Mouse (Mus musculus) heart, postnatal 14 days (tissue): Measurements from ENCODE around the gene Bnip1. TPM values are rescaled to one million over a fixed set of nuclear protein-coding genes. Genes with fewer than 3 reads are reported as not detected.

Experiments used
- DNase-seq, 2 experiments: peaks; one replicate each; pipeline ENCODE4 v3.0.0; 2021 to 2022
- intact Hi-C: fragments of 180-260 bp; cut with DNase I; formaldehyde crosslinking; loops from one replicate; pipeline ENCODE4 v1.15.1; 2025
- long read RNA-seq, 2 experiments: library from polyadenylated mRNA; stranded (forward); transcript quantifications; one replicate each; pipeline ENCODE4 v2.0.0; 2021
- total RNA-seq, 2 experiments: library from RNA; stranded (reverse); gene quantifications; 2 replicates each; pipeline ENCODE4 v1.2.3; 2021

Gene Bnip1
- total RNA-seq, result 10 to 100 TPM; 27.0 to 32.0 TPM
- long read RNA-seq, experiment 1, transcript Bnip1-201 (6 exons, 1,098 nt), result major isoform, 28 of 33 reads
- long read RNA-seq, experiment 1, partial matches to known transcripts, result 0 of 33 reads
- long read RNA-seq, experiment 1, other reads (novel, unspliced or antisense), result 1 of 33 reads
- long read RNA-seq, experiment 2, transcript Bnip1-201 (6 exons, 1,098 nt), result major isoform, 12 of 15 reads
- long read RNA-seq, experiment 2, partial matches to known transcripts, result 0 of 15 reads
- long read RNA-seq, experiment 2, other reads (novel, unspliced or antisense), result 0 of 15 reads

- intact Hi-C loops, result loop anchor here (5.0 kb wide), 1 partner anchor 119 kb away; the partner anchor contains the start of gene Atp6v0e
- DNase-seq, result peak; percentile 75 to 84
Observed at GRCm38 (mm10) chr17:26780750-26781571, at the start of gene Bnip1. TSS of gene Bnip1 (plus strand) at chr17:26781066.

- intact Hi-C loops, result no loop called here
- DNase-seq, result no peak
Observed at GRCm38 (mm10) chr17:26742581-26742980, 38.3 kb upstream of the Bnip1 start.

- intact Hi-C loops, result no loop called here
- DNase-seq, result no peak
Observed at GRCm38 (mm10) chr17:26743294-26743693, 37.6 kb upstream of the Bnip1 start.

DNA sequence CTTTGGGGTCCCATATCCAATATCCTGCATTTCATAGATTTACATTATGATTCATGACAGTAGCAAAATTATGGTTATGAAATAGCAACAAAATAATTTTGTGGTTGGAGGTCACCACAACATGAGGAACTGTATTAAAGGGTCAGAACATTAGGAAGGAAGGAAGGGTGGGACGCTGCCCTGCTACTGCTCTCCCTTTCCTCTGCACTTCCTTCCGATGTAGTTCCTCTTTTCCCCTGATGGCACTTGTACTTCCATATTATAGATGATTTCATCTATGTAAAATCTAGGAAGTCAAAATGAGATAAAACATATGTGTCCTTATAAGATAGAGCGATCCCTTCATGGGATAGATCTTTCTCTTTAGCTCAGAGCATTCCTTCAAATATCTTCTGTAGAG lies 30.9 kb upstream of the Bnip1 start:
- intact Hi-C loops, result no loop called here
- DNase-seq, result no peak

DNA sequence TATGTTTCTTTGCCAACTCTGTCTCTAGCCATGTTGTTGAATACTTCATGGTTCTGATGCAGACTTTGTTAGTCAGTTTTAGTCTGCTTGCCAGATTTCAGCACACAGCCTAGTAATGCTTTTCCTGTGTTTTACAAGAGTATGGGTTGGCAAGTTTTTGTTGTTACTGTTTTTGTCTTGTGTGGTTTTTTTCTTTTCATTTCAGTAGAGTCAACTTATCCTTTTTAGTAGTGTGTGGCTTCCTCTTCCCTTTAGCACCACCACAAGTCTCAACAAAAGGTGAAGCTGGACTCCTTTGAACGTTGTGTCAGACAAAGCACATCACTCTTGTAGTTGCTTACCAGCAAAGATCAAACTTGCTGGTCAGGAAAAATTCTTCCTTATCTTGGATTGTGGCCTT lies 28.6 kb upstream of the Bnip1 start:
- DNase-seq, result no peak
- intact Hi-C loops, result no loop called here

DNA sequence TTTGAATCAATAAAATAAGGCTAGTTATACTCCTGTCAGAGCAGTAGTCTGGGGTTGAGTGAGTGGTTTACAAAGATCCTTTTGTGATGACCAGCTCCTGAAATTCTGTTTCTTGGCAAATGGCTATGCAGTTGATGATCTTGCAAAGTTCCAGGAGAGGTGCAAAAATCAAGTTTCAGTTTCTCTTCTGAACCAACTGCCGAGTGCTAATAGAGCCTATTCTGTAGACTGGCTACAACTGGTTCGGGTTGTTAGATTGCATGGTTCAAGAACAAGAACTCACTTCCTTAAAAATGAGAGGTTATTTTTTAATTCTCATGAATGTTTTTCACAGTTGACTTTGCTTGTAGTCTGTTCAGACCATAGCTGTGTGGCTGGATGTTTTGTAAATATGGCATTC lies 27.4 kb upstream of the Bnip1 start:
- intact Hi-C loops, result no loop called here
- no peak for DNase-seq

DNA sequence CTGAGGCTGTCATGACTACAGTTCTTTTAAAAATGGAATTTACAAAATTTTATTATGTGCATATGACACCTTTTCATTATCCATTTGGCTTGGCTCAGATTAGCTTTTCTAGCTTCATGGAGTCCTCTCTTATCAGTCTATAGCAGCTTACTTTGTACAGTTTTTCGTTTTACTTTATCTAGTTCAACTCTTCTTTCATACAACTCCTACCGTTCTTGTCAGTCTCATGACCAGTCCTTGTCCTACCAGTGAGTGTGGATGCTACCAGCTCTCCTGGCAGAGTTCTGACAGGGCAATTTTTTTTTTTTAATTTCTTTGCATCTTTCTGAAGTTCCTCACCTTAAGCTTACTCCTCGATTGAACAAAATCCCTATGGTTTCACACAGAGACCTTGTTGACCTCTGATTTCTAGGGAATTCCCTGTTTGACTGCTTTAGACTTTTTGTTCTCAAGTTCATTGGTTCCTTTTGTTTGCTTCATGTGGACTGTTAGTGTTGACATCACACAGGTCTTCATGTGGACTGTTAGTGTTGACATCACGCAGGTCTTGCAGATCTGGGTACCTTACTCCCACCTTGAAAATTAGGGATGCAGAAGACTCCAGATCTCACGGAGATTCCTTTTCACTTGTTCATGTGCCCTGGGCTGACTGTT lies 13.6 kb upstream of the Bnip1 start:
- intact Hi-C loops, result no loop called here
- DNase-seq, result no peak

- intact Hi-C loops, result no loop called here
- no peak for DNase-seq
Observed at GRCm38 (mm10) chr17:26767754-26768124, 13.1 kb upstream of the Bnip1 start.

- intact Hi-C loops, result loop anchor here (5.0 kb wide), 1 partner anchor 59 kb away; the partner anchor contains the start of gene Crebrf
Observed at GRCm38 (mm10) chr17:26776211-26776610, 4.7 kb upstream of the Bnip1 start.

DNA sequence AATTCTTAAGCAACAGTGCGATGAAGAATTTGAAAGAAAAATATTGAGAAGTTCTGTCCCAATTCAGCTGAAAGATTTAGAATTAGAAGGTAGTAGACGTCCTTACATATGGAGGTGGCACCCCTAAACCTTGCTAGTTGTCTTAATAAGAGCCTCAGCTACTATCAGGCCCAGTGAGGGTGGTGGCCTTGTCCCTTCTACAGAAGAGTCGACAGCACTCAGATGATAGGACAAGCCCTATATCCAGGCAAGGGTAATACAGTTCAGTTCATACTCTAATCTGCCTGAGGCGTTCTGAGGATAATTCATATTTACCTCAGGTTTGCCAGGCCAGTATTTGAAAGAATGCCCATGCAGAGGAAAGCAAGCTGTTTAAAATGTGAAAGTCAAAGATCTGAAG lies 2.9 kb upstream of the Bnip1 start:
- no peak for DNase-seq
- intact Hi-C loops, result loop anchor here (5.0 kb wide), 1 partner anchor 61 kb away; the partner anchor contains the start of gene Crebrf

More at GRCm38 (mm10) chr17:26776211-26776610, 4.7 kb upstream of the Bnip1 start:
- no peak for DNase-seq

GRCm38 (mm10) chr17:26778430-26779100 lies 2.3 kb upstream of the Bnip1 start:
- intact Hi-C loops, result loop anchor here (5.0 kb wide), 1 partner anchor 61 kb away; the partner anchor contains the start of gene Crebrf
- no peak for DNase-seq

GRCm38 (mm10) chr17:26779471-26779870 lies 1.4 kb upstream of the Bnip1 start:
- intact Hi-C loops, result loop anchor here (5.0 kb wide), 1 partner anchor 62 kb away; the partner anchor contains the start of gene Crebrf
- no peak for DNase-seq

DNA sequence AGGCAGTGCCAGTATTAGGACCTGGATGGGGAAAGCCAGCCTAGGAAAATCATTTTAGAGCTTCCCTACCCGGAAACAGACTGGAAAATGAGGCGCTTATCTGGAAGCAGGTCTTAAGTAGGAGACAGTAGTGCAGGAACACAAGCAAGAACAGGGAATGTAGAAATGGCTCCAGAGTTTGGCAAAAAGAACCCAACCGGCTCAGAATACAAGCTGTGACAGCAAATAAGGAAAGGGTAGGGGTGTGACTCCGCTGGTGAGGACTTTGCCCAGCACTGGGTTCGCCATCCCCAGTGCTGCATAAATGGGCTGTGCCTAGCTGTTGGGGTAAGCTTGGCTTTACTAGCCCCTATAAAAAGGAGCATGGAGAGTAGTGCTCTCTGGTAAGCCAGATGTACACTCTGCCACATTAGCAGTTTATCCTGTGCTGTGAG lies 761 bp downstream of the Bnip1 start:
- intact Hi-C loops, result loop anchor here (5.0 kb wide), 1 partner anchor 119 kb away; the partner anchor contains the start of gene Atp6v0e
- no peak for DNase-seq

DNA sequence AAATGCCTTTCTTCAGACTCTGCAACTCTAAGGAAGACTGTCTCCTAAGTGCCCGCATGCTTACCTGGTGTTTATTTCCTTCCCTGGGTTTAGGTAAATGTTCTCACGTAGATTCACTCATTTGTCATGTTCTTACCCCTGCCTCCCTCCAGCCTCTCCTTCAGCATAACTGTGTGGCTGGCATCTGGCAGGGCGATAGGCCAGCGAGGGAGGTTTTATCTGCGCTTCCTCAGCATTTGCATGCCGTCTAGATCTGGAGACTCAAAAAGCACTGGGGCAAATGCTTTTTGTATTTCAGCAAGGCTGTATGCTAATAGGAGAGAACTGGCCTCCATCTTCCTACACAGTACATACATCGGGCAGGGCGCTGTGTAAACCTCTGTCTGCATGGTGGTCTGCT lies 3.7 kb downstream of the Bnip1 start:
- no peak for DNase-seq
- intact Hi-C loops, result loop anchor here (5.0 kb wide), 1 partner anchor 122 kb away; the partner anchor contains the start of gene Atp6v0e

DNA sequence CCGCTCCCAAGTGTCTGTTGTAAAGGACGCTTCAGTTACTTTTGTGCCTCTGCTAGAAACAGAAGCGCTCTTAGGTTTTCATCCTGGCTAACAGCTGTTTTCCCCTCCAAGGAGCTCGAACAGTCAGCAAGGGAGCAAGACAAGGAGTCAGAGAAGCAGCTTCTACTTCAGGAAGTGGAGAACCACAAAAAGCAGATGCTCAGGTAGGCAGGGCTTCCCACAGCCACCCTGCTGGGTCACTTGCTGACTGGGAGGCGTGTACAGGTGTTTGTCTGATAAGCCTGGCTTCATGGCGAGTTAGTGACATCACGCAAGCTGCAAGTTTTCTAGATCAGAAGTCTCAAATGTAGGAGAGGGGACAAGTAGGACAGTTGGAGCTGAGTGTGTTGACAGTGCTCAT lies 5.7 kb downstream of the Bnip1 start:
- intact Hi-C loops, result no loop called here
- no peak for DNase-seq

DNA sequence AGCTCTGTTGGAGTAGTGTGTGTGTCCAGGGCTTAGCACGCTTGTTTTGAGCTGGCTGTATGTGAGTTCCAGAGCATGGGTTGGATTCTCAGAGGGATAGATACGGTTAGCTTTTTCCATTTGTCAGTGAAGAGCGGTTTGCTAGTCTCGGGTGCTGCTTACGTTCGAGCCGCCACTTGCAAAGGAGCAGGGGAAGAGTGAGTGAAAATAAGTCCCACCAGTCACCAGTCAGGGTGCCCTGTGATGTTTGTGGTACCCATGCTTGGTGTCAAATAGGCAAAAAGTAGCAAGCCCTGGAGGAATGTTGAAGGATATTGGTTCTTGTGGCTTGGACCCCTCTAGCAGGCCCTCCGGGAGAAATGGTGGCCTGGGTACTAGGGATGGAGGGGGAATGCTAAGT lies 8.1 kb downstream of the Bnip1 start:
- intact Hi-C loops, result no loop called here
- no peak for DNase-seq

DNA sequence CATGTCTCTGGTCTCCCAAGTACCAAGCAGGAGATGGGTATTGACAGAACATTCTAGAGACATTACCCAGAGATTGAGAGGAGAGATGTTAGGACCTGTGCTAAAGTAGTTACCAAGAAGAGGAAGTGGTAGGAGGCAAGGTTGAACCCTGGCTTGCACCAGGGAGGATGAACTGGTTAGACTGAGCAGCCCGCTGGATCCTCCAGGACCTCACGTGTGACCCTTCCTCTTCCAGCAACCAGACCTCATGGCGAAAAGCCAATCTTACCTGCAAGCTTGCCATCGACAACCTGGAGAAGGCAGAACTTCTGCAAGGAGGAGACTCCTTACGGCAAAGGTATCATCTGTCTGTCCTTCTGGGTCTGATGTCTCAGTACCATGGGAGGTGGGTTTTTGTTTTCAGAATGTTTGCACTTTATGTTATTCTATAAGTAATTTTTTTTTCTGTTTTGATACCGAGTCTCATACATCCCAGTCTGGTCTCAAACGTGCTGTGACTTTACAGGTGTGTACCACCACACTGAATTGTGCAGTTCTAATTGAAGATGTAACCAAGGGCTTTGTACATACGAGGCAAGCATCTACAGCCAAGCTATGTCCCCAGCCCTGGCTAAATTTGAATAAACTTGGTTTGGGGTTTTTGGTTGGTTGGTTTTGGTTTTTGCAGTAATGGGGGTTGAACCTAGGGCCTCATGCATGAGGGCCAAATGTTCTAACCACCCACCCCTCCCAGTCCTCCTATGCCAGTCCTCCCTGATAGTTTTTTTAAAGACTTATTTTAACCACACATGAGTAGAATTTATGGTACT lies 8.8 kb downstream of the Bnip1 start:
- no peak for DNase-seq
- intact Hi-C loops, result no loop called here

GRCm38 (mm10) chr17:26790269-26791214 lies 9.7 kb downstream of the Bnip1 start:
- intact Hi-C loops, result no loop called here
- DNase-seq, result no peak
